Mouse (Mus musculus) left cerebral cortex, postnatal 10 days (tissue): ENCODE measurements around the gene Nrp1. TPM values are rescaled to one million over a fixed set of nuclear protein-coding genes. Genes with fewer than 3 reads are reported as not detected.

ENCODE experiments used
- DNase-seq, 2 experiments: peaks; one replicate each; pipeline ENCODE4 v3.0.0; 2021 to 2022; ENCODE audit warnings: low spot score in 2 of 2, mixed read lengths in 1 of 2; ENCODE audit errors: extremely low spot score in 1 of 2
- intact Hi-C: fragments of 180-260 bp; cut with DNase I; formaldehyde crosslinking; loops from one replicate; pipeline ENCODE4 v1.15.1; 2025
- total RNA-seq, 2 experiments: library from RNA; stranded (reverse); gene quantifications; 2 replicates each; pipeline ENCODE4 v1.2.3; 2021

Nrp1 gene
- total RNA-seq, 2 experiments from 2014 or later: 33.7 to 35.3 TPM

DNA sequence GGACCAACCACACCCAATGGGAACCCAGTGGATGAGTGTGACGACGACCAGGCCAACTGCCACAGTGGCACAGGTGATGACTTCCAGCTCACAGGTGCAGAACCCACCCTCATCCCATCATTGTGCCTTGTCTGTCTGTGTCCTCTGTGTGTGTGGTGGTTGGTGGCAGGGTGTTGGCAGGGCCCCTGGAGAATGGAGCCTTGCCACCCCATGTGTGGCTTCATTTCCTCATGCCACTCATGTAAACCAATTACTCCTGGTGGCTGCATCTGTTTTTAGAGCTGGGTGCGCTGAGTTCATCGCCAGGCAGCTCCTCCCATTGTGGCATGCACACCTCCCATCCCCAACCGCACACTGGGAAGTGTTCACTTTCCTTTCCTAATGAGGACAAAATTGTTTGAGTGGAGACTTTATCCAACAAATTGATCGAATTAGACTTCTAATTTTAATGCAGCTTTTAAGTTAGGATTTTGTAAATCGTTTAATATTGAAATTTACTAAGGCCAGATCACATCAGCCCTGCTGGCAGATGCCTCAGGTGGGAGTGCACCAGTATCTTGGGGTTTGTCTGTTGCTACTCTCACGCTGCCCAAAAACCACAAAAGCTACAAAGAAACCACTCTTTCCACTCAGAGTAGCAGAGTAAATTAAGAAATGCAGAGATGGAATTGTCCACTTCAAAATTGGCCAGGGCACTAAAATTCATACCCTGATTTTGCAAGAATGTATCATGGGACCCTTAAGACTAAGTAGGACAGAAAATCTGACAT, 122.7 kb downstream of the Nrp1 start:
- no peak for DNase-seq
- intact Hi-C loops: no loop called here

DNA sequence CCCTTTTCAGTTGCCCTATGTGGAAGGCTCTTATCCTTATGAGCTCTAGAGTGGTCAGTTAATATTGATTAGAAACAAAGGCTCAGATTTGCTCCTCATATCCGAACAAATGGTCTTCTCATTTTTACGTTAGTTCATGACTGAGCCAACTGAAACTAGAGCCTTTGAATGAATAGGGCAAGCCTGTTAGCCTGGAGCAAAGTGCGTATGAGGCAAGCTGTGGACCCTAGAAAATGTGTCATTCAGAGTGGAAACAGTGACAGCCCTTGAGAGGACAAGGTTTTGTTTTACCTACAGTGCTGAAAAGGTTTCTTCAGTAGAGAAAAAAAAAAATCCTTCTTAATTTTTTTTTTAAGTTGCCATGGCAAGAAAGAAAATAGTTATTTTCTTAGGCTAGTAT, 124.9 kb downstream of the Nrp1 start:
- intact Hi-C loops: no loop called here
- DNase-seq: no peak

DNA sequence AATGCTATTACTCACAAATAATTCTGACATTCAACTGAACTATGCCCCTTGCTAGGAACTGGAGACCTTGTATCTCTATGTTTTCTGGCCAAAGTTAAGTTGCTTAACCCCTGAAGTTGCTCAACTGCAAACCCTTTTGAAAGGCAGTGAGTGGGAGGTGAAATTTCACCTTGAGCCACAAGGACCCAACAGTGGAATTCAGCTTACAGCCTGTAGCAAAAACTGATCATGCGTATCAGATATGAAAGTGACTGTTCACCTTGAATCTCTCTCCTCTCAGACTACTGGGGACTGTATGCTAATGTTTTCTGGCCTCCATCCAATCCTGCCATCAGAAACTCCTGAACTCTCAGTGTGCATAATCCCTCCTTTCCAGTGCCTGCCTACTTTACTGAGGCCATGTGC, 126.3 kb downstream of the Nrp1 start:
- no peak for DNase-seq
- intact Hi-C loops: no loop called here

DNA sequence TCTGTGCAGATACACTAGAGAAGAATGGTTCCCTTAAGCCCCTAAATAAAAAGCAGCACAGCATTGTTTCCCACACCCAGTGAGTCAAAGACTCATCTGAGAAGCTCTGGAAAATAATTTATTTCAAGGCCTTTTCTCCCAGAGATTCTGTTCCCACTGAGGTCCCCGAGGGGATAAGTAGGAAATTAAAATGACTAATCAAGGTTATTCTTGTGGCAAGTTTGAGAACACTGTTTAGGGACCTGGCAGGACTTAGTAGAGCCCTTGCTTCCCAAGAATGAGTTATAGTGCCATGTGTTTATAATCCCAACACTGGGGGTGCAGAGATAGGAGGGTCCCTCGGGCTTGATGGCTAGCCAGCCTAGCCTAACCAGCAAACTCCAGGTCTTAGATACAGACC, 127.6 kb downstream of the Nrp1 start:
- intact Hi-C loops: no loop called here

GRCm38 (mm10) chr8:128487966-128488931, 129.8 kb downstream of the Nrp1 start:
- intact Hi-C loops: no loop called here
- DNase-seq: no peak

More for the DNA sequence above, 127.6 kb downstream of the Nrp1 start:
- DNase-seq: no peak

DNA sequence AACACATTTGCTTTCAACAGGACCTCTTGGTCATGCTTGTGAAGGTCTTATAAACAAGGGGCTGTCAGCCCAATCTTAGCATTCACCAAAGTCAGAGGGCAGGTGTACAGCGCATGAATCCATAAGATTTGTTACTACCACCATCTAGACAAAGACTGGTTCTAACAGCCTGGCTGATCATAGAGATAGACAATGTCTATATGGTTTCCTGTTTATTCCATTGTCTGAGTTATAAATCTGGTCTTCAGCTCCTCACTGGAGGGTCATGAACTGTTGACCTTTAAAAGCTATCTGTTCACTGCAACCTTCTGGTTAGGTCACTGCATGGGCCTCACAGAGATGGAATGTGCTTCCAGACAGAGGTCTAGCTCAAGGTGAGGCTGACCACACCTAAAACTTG, 130.9 kb downstream of the Nrp1 start:
- intact Hi-C loops: no loop called here
- no peak for DNase-seq

GRCm38 (mm10) chr8:128491126-128492067, 133.0 kb downstream of the Nrp1 start:
- DNase-seq: peak; percentile 52 to 75
- intact Hi-C loops: loop anchor here (5.0 to 10.0 kb wide), 2 partner anchors 117 to 1299 kb away; no protein-coding TSS in a partner anchor

GRCm38 (mm10) chr8:128493801-128494200, 135.4 kb downstream of the Nrp1 start:
- intact Hi-C loops: loop anchor here (5.0 to 10.0 kb wide), 2 partner anchors 119 to 1302 kb away; no protein-coding TSS in a partner anchor
- no peak for DNase-seq

- no peak for DNase-seq
- intact Hi-C loops: loop anchor here (10.0 kb wide), 1 partner anchor 124 kb away; no protein-coding TSS in a partner anchor
These were observed 140.4 kb downstream of the Nrp1 start for GRCm38 (mm10) chr8:128498836-128499235.

DNA sequence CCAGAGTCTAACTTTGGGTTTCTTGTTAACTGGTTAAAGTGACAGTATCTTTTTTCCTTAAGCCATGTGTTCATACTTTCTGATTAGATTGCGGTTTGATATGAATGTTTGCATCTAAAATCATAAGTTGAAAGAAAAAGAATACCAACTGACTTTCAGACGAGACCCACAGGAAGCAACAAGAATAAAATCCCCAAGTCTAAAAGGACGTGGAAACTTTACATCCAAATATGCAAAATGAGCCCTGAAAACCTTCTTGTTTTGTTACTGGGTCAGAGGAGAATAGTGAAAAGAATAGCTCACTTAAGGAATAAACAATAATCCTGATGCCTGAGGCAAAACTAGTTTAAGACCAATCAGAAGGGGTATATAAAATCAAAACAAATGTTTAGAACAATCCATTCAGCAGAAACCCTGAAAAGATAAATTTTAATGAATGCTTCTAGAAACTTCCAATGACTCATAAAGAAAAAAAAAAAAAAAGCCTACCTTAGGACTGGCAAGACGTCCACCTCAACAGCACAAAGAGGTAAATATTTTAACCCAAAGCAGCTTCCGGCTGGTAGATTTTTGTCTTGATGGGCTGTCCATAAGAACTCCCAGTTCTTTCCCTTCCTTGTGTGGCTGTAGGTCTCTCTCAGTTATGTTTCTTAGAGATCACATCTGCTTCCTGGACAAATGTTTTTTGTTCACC, 145.9 kb downstream of the Nrp1 start:
- intact Hi-C loops: no loop called here
- no peak for DNase-seq

GRCm38 (mm10) chr8:128505866-128506265, 147.5 kb downstream of the Nrp1 start:
- intact Hi-C loops: no loop called here
- DNase-seq: no peak

- peak in 1 of 2 experiments; percentile 22 for DNase-seq
- intact Hi-C loops: no loop called here
These were observed 150.3 kb downstream of the Nrp1 start for GRCm38 (mm10) chr8:128508723-128509122.

DNA sequence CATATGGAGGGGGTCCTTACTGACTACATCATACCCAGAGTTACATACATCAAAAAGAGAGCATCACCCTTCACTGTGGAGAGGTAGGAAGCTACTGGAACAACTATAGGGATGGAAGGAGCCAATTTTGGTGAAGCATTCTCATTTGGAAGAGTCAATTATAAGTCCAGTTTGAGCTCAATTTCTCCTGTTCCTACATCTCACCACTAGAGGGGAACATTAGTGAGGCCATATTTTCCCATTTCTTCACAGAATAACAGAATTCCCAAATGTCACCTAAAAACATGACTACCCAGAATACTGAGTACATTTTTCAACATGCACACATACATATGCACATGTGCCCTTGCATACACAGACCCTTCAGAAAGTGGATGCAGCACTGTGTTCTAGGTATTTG, 152.6 kb downstream of the Nrp1 start:
- intact Hi-C loops: no loop called here
- DNase-seq: no peak

- intact Hi-C loops: no loop called here
- no peak for DNase-seq
These were observed 153.3 kb downstream of the Nrp1 start for GRCm38 (mm10) chr8:128511732-128512131.

DNA sequence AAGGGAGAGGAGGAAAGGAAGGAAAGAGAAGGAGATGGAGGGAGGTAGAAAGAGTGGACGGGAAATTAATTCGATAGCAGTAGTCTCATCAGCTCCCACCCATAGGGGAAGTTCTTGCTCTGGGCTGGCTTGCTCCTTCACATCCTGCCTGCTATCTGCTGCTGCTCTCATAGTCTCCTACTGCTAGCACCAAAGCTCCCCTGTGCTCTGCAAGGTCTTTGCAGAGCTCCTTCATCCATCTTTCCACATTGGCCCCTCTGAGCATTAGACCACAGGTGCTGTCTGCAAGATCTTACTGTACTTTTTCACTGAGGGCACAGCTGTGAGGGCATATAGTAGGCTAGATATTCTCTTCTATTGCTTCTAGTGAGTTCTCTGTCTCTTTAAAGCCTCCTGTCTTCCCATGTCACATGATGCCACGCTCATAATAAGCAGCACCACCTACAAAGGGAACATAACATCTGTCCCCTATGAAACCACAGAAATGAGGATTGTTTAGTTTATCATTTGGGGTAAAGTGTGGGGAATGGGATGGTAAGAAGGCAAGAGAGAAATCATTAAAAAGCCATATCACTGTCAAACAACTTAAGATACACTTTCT, 158.5 kb downstream of the Nrp1 start:
- intact Hi-C loops: no loop called here
- no peak for DNase-seq

GRCm38 (mm10) chr8:128517546-128518102, 159.2 kb downstream of the Nrp1 start:
- DNase-seq: no peak
- intact Hi-C loops: no loop called here

- peak in 1 of 2 experiments; percentile 37 for DNase-seq
- intact Hi-C loops: no loop called here
These were observed 161.0 kb downstream of the Nrp1 start for GRCm38 (mm10) chr8:128519366-128519765.
